Mouse (Mus musculus) MEL (cell line): ENCODE results near the gene Clns1a. TPM values are rescaled to one million over a fixed set of nuclear protein-coding genes. Genes with fewer than 3 reads are reported as not detected.

Source experiments
- DNase-seq: peaks from one replicate; pipeline ENCODE4 v3.0.0; 2011; ENCODE audit warnings: low read depth, low spot score
- H3K27ac ChIP-seq: 2 replicates; pipeline ENCODE4 v1.5.1; 2012; ENCODE audit warnings: low read depth, mild to moderate bottlenecking, control low read depth, low read length, moderate library complexity; ENCODE audit not compliant: control insufficient read depth
- H3K27me3 ChIP-seq, 2 experiments: fragments of 150-350 bp in 1 of 2; sonication (generic) in 1 of 2; 2 replicates each; pipeline ENCODE4 v1.6.1; 2012; ENCODE audit warnings: low read length in 2 of 2, mild to moderate bottlenecking in 2 of 2, improper control_type of control experiment in 1 of 2, moderate library complexity in 1 of 2; ENCODE audit not compliant: insufficient read depth in 2 of 2, control insufficient read depth in 1 of 2
- H3K36me3 ChIP-seq, 2 experiments: 2 replicates each; pipeline ENCODE4 v1.6.1; 2012 to 2014; ENCODE audit warnings: low read length in 2 of 2, improper control_type of control experiment in 1 of 2, inconsistent platforms in 1 of 2, mild to moderate bottlenecking in 1 of 2; ENCODE audit not compliant: insufficient read depth in 2 of 2, control insufficient read depth in 1 of 2
- H3K4me1 ChIP-seq, 2 experiments: fragments of 150-350 bp in 1 of 2; sonication (generic) in 1 of 2; 2 replicates each; pipeline ENCODE4 v1.6.1; 2012; ENCODE audit warnings: low read length in 2 of 2, improper control_type of control experiment in 1 of 2, mild to moderate bottlenecking in 1 of 2; ENCODE audit not compliant: insufficient read depth in 2 of 2, control insufficient read depth in 1 of 2
- H3K4me3 ChIP-seq, 2 experiments: fragments of 150-350 bp in 1 of 2; sonication (generic) in 1 of 2; 2 replicates each; pipeline ENCODE4 v1.5.1; 2012; ENCODE audit warnings: low read depth in 2 of 2, low read length in 2 of 2, mild to moderate bottlenecking in 2 of 2, moderate library complexity in 2 of 2, control low read depth in 1 of 2, improper control_type of control experiment in 1 of 2; ENCODE audit not compliant: control insufficient read depth in 1 of 2, insufficient read depth in 1 of 2
- H3K79me2 ChIP-seq: 2 replicates; pipeline ENCODE4 v1.6.1; 2012; ENCODE audit warnings: mild to moderate bottlenecking, low read length, moderate library complexity; ENCODE audit not compliant: control insufficient read depth, poor library complexity, insufficient read depth
- H3K9ac ChIP-seq: 2 replicates; pipeline ENCODE4 v1.6.1; 2012; ENCODE audit warnings: low read depth, mild to moderate bottlenecking, control low read depth, low read length, moderate library complexity; ENCODE audit not compliant: control insufficient read depth, poor library complexity, severe bottlenecking
- H3K9me3 ChIP-seq: fragments of 150-350 bp; sonication (generic); replicated peaks from 2 replicates; pipeline ENCODE4 v1.6.1; 2012; ENCODE audit warnings: mild to moderate bottlenecking, low read length, improper control_type of control experiment, moderate library complexity; ENCODE audit not compliant: insufficient read depth
- E2F4 ChIP-seq: IDR thresholded peaks from 2 replicates; pipeline ENCODE4 v1.6.1; 2011; ENCODE audit warnings: low read depth, low read length, improper control_type of control experiment, borderline replicate concordance
- GABPA ChIP-seq: IDR thresholded peaks from 2 replicates; pipeline ENCODE4 v1.6.1; 2012; ENCODE audit warnings: low read depth, mild to moderate bottlenecking, inconsistent platforms, low read length, improper control_type of control experiment, moderate library complexity
- GATA1 ChIP-seq: IDR thresholded peaks from 2 replicates; pipeline ENCODE4 v1.6.1; 2011; ENCODE audit warnings: low read depth, low read length, improper control_type of control experiment
- HCFC1 ChIP-seq: IDR thresholded peaks from 2 replicates; pipeline ENCODE4 v1.6.1; 2012; ENCODE audit warnings: low read depth, mild to moderate bottlenecking, inconsistent platforms, low read length, improper control_type of control experiment, moderate library complexity
- KAT2A ChIP-seq: conservative IDR thresholded peaks from 2 replicates; pipeline ENCODE4 v1.6.1; 2012; ENCODE audit warnings: low read depth, low read length, improper control_type of control experiment, inconsistent platforms
- MAFK ChIP-seq: IDR thresholded peaks from 2 replicates; pipeline ENCODE4 v1.6.1; 2011; ENCODE audit warnings: low read depth, mild to moderate bottlenecking, low read length, improper control_type of control experiment, borderline replicate concordance
- MAZ ChIP-seq: IDR thresholded peaks from 2 replicates; pipeline ENCODE4 v1.6.1; 2012; ENCODE audit warnings: low read depth, mild to moderate bottlenecking, inconsistent platforms, low read length, improper control_type of control experiment
- MEF2A ChIP-seq: IDR thresholded peaks from 2 replicates; pipeline ENCODE4 v1.6.1; 2014; ENCODE audit warnings: low read depth, mild to moderate bottlenecking, inconsistent platforms, low read length, improper control_type of control experiment; ENCODE audit not compliant: poor library complexity, insufficient replicate concordance, severe bottlenecking; ENCODE audit errors: extremely low read depth
- MYC ChIP-seq: IDR thresholded peaks from 2 replicates; pipeline ENCODE4 v1.6.1; 2011; ENCODE audit warnings: low read depth, mild to moderate bottlenecking, low read length, improper control_type of control experiment, moderate library complexity
- POLR2A ChIP-seq, 2 experiments: IDR thresholded peaks; 2 replicates each; pipeline ENCODE4 v1.6.1; 2011 to 2012; ENCODE audit warnings: low read length in 2 of 2, mild to moderate bottlenecking in 2 of 2, control low read depth in 1 of 2, improper control_type of control experiment in 1 of 2, low read depth in 1 of 2, moderate library complexity in 1 of 2; ENCODE audit not compliant: control insufficient read depth in 1 of 2, insufficient read depth in 1 of 2, poor library complexity in 1 of 2
- POLR2AphosphoS2 ChIP-seq: IDR thresholded peaks from 2 replicates; pipeline ENCODE4 v1.6.1; 2011; ENCODE audit warnings: low read length, improper control_type of control experiment
- RCOR1 ChIP-seq: IDR thresholded peaks from 2 replicates; pipeline ENCODE4 v1.6.1; 2012; ENCODE audit warnings: low read depth, mild to moderate bottlenecking, inconsistent platforms, low read length, improper control_type of control experiment
- SIN3A ChIP-seq: IDR thresholded peaks from 2 replicates; pipeline ENCODE4 v1.6.1; 2012; ENCODE audit warnings: low read length, improper control_type of control experiment, inconsistent platforms
- SMC3 ChIP-seq: IDR thresholded peaks from 2 replicates; pipeline ENCODE4 v1.6.1; 2011; ENCODE audit warnings: low read depth, low read length, improper control_type of control experiment
- TAL1 ChIP-seq: IDR thresholded peaks from 2 replicates; pipeline ENCODE4 v1.6.1; 2012; ENCODE audit warnings: mild to moderate bottlenecking, inconsistent platforms, low read length, moderate library complexity, mixed read lengths
- TCF12 ChIP-seq: IDR thresholded peaks from 2 replicates; pipeline ENCODE4 v1.6.1; 2014; ENCODE audit warnings: low read depth, mild to moderate bottlenecking, inconsistent platforms, low read length, improper control_type of control experiment, moderate library complexity
- USF1 ChIP-seq: IDR thresholded peaks from 2 replicates; pipeline ENCODE4 v1.6.1; 2014; ENCODE audit warnings: low read depth, mild to moderate bottlenecking, inconsistent platforms, low read length, improper control_type of control experiment, moderate library complexity
- USF2 ChIP-seq, 2 experiments: IDR thresholded peaks; 2 replicates each; pipeline ENCODE4 v1.6.1; 2011 to 2012; ENCODE audit warnings: improper control_type of control experiment in 2 of 2, low read length in 2 of 2, borderline replicate concordance in 1 of 2, inconsistent platforms in 1 of 2, low read depth in 1 of 2, mild to moderate bottlenecking in 1 of 2; ENCODE audit not compliant: insufficient read depth in 1 of 2
- ZC3H11A ChIP-seq: IDR thresholded peaks from 2 replicates; pipeline ENCODE4 v1.6.1; 2012; ENCODE audit warnings: low read depth, mild to moderate bottlenecking, inconsistent platforms, low read length, improper control_type of control experiment
- ZKSCAN1 ChIP-seq: IDR thresholded peaks from 2 replicates; pipeline ENCODE4 v1.6.1; 2012; ENCODE audit warnings: low read depth, mild to moderate bottlenecking, inconsistent platforms, low read length, improper control_type of control experiment, moderate library complexity
- polyA plus RNA-seq, 2 experiments: library from polyadenylated mRNA; stranded (reverse) in 1 of 2; unstranded in 1 of 2; fragments of >175 nt in 1 of 2; fragments of >200 nt in 1 of 2; gene quantifications; 2 replicates each; pipeline versions ENCODE4 v1.2.1 to v1.2.4; 2012; ENCODE audit warnings: low replicate concordance in 2 of 2, low read depth in 1 of 2; ENCODE audit not compliant: insufficient read length in 2 of 2, insufficient read depth in 1 of 2, missing spikeins in 1 of 2
- total RNA-seq: library from RNA; depleted of rRNA; stranded (reverse); fragments of 300-350 nt; gene quantifications from 2 replicates; pipeline ENCODE4 v1.2.3, GENCODE M21; 2012

Clns1a gene
- total and polyA plus RNA-seq, 3 experiments: 119 to 140 (median 130) TPM

- peak; percentile 59 to 72; a peak in 3 of 4 replicates for TF ChIP-seq USF2 (IDR thresholded peaks at IDR 0.05; ENCODE audit: borderline replicate concordance in 1 of 2, insufficient read depth in 1 of 2, low read depth in 1 of 2, low read length in 2 of 2)
- TF ChIP-seq TAL1: no peak
- TF ChIP-seq MEF2A: no peak
Observed at GRCm38 (mm10) chr7:97696506-97697254, at the start of gene Clns1a (continued).

DNA sequence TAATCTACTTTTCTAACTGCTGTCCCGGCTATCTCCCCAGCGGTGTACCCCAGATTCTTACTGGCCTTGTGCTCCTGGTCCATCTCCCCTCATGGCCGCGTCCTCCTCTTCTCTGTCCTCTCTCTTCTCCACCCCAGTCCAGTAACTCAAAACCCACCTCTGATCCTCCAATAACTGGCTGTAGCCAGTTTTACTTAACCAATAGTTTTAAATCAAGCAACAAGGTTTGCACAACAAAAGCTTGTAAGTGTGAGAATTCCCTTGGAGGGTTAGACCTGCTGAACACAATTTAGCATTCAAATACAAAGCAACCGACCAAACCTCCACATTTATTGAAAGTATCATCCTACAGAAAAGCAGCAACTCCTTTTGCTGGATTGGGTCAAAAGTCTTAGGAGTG lies 48.8 kb upstream of the Clns1a start:
- Histone ChIP-seq H3K4me1 (no peaks in the 10 kb centered on the region), H3K27me3 (no peaks in the 10 kb centered on the region), H3K27ac (no peak overlapping the region), H3K4me3 (no peak overlapping the region), H3K79me2 (no peaks in the 10 kb centered on the region), H3K36me3 (peaks cover 0 to 4% of the 10 kb centered on the region in 2 experiments; a peak in 2 of 4 replicates), H3K9me3 (no peaks in the 10 kb centered on the region), H3K9ac (no peak overlapping the region)
- DNase-seq: no peak
- no peak for TF ChIP-seq TCF12
- TF ChIP-seq ZC3H11A: no peak
- no peak for TF ChIP-seq GABPA
- TF ChIP-seq MAZ: no peak
- no peak for TF ChIP-seq E2F4
- TF ChIP-seq SMC3: no peak
- TF ChIP-seq HCFC1: no peak
- TF ChIP-seq POLR2AphosphoS2: no peak
- TF ChIP-seq GATA1: no peak
- TF ChIP-seq ZKSCAN1: no peak
- no peak for TF ChIP-seq KAT2A

GRCm38 (mm10) chr7:97650729-97651128 lies 45.7 kb upstream of the Clns1a start:
- Histone ChIP-seq H3K36me3 (peaks cover 0 to 4% of the 10 kb centered on the region in 2 experiments; a peak in 2 of 4 replicates), H3K4me1 (no peaks in the 10 kb centered on the region), H3K79me2 (no peaks in the 10 kb centered on the region), H3K9ac (no peak overlapping the region), H3K4me3 (no peak overlapping the region), H3K27me3 (no peaks in the 10 kb centered on the region), H3K27ac (no peak overlapping the region), H3K9me3 (no peaks in the 10 kb centered on the region)
- TF ChIP-seq MAZ (no peak), USF1 (no peak), GABPA (no peak), ZC3H11A (no peak), KAT2A (no peak), MAFK (no peak), USF2 (IDR thresholded peaks at IDR 0.05; ENCODE audit: borderline replicate concordance in 1 of 2, insufficient read depth in 1 of 2, low read depth in 1 of 2, low read length in 2 of 2) (no peak), MEF2A (no peak), ZKSCAN1 (no peak), POLR2A (IDR thresholded peaks at IDR 0.05; ENCODE audit: control insufficient read depth in 1 of 2, insufficient read depth in 1 of 2, low read depth in 1 of 2, low read length in 2 of 2, poor library complexity in 1 of 2) (no peak), RCOR1 (no peak), E2F4 (no peak), MYC (no peak), SIN3A (no peak)
- DNase-seq: no peak
